Mouse (Mus musculus) erythroblast, adult 5-6 weeks (primary cell): ENCODE data around the gene Wnk2. TPM values are rescaled to one million over a fixed set of nuclear protein-coding genes. Genes with fewer than 3 reads are reported as not detected.

Experiments
- ATAC-seq: replicated peaks from 2 replicates; pipeline ENCODE4 v1.8.0; 2016; ENCODE audit warnings: moderate number of reproducible peaks, mild to moderate bottlenecking, moderate TSS enrichment, inconsistent platforms; ENCODE audit not compliant: poor library complexity, low FRiP score, severe bottlenecking
- total RNA-seq, 2 experiments: library from RNA; stranded (forward) in 1 of 2; stranded (reverse) in 1 of 2; fragments of 150-400 nt in 1 of 2; fragments of 200-764, 138-1000 nt in 1 of 2; gene quantifications; 2 replicates each; pipeline versions ENCODE4 v1.2.3 to v1.2.4; 2015 to 2017; ENCODE audit warnings: low replicate concordance in 2 of 2

Gene Wnk2
- total RNA-seq (2015; ENCODE audit: low replicate concordance): not detected in 2 replicates
- not detected in 2 replicates for total RNA-seq (2017; ENCODE audit: low replicate concordance)

DNA sequence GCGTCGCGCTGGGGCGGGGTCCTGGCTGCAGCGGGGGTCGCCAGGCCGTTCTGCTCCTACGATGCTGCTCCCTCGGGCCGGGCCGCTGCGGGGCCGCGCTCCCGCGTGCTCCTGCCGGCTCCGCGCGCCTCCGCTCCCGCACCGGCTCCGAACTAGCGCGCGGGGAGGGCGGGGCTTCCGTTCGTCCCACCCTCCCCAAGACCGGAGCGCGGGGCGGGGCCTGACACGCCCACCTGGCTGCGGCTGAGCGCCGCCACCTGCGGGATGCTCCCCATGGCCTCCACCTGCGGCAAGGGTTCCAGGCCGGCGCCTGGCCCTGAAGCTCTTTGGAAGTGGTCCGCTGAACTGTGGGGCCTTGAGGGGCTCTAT lies at the start of gene Wnk2:
Wnk2 (minus strand) TSS at position 157 of the 369 bp plus-strand sequence.
- ATAC-seq: no peak

DNA sequence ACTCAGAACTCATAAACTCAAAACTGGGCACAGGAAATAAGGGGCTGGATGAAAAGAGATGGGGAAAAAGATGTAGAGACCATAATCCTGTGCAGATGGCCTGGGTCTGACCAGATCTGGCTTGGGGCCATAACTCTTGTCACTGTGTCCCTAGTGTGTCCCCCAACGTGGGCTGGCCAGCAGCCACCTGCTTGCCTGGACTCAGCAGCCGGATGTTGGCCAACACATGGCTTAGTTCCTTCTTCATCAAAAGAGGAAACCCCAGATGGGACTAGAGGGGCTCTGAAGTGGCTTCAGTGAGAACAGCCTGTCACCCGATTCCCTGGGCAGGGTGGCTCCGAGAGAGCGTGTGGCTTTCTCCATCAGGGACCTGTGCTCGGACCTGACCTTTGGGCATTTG lies 49.0 kb upstream of the Wnk2 start:
- no peak for ATAC-seq

- ATAC-seq: no peak
Observed at GRCm38 (mm10) chr13:49196211-49196610, 48.4 kb upstream of the Wnk2 start.

- no peak for ATAC-seq
Observed at GRCm38 (mm10) chr13:49195651-49196050, 47.8 kb upstream of the Wnk2 start.

DNA sequence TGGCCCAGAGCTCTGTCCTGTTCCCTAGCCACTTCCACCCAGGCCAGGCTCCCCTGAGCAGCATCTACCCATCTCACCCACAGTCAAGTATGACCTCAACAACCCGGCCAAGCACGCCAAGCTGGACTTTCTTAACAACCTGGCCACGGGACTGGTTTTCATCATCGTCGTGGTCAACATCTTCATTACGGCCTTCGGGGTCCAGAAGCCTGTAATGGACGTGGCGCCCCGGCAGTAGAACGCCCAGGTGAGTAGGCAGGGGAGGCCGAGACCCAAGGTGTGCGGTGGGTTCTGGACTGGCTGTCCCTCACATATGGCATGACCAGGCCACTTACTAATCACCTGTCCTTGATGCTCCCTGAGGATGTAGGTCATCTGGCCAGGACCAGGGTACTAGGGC lies 47.0 kb upstream of the Wnk2 start:
- no peak for ATAC-seq

DNA sequence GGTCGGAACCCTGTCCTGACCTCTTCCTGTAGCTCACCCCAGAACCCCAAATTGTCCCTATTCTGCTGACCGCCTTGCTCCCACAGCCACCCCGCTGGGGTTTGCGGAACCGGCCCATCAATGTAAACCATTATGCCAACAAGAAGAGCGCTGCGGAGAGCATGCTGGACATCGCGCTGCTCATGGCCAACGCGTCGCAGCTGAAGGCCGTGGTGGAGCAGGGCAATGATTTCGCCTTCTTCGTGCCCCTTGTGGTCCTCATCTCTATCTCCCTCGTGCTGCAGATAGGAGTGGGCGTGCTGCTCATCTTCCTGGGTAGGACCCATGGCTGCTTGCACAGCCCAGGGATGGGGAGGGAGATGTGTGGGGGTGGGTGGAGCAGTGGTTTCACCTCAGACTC lies 45.8 kb upstream of the Wnk2 start:
- ATAC-seq: no peak

- no peak for ATAC-seq
Observed at GRCm38 (mm10) chr13:49192156-49192855, 44.5 kb upstream of the Wnk2 start.

DNA sequence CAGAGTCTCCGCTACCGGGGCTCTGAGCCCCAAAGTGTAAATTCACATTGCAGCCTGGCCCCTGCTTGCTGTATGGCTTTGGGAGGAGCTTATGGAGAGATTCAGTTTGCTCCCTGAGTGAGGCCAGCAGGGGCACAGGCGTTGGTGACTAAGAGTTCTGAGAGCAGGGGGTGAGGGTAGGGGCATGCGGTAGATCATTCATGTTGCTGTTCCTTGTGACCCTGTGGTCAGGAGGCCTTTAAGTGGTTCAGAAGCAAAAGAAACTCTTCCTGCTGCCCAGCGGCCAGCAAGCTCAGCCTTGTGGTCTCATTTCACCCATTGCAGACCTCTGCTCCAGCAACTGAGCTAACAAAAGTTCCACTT lies 43.8 kb upstream of the Wnk2 start:
- ATAC-seq: no peak

- no peak for ATAC-seq
Observed at GRCm38 (mm10) chr13:49190876-49191672, 43.3 kb upstream of the Wnk2 start.

DNA sequence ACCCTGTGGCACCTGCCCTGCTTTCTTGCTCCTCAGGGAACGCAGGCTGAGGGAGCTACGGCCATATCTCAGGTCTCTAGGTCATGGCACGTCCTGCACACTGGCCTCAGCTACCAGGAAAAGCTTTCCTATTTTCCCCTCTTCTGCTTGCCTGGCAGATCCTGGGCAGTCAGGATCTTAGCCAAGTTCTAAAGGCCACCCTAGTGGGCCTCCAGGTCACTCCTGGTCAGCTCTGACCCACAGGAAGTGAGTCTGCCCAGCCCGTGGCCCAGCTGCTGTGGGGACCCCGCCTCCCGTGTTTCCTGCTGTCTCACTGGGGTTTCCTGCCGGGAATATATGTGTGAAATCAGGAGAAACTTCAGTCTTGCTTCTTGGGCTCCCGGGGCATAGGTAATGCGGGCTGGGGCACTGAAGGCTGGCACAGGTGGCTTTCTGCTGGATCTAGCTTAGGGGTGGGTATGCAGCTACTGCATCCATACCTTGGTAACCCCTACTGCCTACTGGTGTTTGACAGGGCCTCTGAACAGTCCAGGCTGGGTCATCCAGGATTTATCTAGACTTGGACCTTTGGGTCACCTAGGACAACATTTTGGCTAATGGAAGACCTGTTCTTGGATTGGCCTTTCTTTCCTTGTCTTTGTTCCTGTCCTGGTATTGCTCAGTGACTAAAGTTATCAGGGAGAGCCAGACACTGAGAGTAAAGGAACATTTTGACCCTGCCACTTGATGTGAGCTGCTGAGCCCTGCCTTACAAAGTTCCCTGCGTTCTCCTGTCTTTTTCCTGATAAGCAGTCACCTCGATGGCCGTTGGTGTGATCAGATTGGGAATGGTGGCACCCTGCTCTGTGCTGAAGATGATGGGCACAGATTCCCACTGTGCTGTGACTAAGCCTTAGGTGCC lies 42.4 kb upstream of the Wnk2 start:
- no peak for ATAC-seq

- no peak for ATAC-seq
Observed at GRCm38 (mm10) chr13:49188966-49189360, 41.1 kb upstream of the Wnk2 start.

DNA sequence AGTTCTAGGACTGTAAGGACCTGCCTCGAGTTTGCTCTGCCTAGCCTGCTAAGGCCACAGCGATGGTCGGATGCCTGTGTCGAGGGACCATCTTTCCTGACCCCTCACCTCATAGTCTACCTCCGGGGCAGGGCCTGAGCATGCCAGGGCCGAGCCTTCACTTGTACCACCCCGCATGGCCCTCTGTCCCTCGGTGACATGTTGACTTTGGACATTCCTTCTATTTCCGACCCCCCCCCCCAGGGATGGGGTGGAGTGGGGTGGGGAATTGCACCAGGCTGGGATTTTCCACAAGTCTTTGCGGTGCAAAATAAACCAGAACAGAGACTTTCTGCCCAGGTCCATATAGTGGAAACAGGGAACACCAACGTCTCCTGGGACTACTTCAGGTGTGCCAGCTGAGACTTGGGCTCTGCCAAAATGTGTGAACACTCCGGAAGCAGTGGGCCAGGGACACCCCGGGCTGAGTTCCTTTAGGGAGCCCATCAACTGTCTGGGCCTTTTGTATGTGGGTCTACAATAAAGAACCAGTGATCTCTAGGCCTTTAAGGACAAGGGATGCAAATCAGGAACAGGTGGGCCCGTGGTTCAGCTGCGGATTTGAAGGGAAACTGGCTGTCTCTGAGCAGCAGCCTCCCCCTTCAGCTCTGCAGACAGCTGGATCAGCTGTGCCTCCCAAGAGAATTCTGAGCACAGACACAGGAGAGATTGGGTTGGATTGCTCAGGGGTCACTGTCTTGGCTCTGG lies 40.6 kb upstream of the Wnk2 start:
- no peak for ATAC-seq

DNA sequence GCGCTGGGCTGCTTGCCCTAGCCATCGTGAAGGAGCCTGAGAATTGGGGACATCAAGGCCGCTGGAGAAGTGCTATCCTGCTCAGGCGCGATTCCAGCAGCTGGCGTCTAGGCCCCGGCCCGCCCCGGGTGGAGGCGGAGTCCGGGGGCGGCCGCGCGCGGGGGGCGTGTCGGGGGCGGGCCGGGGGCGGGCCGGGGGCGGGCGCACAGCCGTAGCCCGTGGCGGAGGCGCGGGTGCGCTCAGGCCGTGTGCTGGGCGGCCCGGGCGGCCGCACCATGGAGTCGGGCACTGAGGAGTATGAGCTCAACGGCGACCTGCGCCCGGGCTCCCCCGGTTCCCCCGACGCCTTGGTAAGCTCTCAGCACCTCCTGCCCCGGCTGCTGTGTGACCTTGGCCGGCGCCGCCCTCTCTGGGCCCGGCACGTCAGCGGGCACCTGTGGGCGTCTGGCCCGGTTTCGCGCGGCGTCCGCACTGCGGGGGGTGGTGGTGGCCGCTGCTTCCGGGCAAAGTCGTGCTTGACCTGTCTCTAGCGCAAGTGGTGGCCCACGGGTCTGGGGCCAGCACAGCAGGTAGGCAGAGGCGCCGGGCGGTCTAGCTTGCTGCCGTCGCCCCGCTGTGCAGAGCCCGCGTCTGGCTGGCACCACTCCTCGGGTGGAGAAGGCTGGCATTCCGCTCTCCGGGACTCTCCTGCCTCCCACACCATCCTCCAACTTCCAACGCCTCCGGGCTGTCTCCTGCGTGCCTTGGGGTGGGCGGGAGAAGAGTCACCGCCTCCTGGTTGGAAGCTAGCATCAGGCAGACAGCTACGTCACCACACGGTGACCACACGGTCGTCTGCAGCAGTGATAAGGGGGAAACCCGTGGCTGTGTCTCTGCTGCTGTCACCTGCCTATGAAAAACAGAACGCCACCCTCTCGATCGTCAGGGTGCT lies 39.7 kb upstream of the Wnk2 start, which contains the start of gene Ninj1:
Ninj1 (plus strand) TSS at position 198 of the 931 bp plus-strand sequence.
- ATAC-seq: peak; percentile 82

- peak; percentile 20; the same call in 1 of the 2 replicates for ATAC-seq
Observed at GRCm38 (mm10) chr13:49186798-49187287, 39.0 kb upstream of the Wnk2 start.

- ATAC-seq: no peak
Observed at GRCm38 (mm10) chr13:49183646-49184045, 35.8 kb upstream of the Wnk2 start.

DNA sequence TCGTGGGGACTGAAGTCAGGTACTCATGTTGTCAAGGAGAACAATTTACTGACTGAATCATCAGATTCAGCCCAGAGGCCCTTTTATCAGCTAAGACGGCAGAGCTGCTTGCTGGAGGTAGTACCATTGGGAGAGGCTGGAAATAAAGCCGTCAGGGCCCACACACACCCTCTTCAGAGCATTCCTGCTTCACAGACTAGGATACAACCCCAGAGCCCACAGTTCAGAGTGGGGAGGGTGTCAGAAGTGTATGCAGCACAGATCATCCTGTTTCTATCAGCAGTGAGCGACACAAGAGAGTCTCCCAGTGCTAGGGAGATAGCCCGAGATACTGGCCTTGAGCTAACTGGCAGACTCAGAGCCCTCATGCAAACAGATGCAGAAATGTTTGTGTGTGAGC lies 35.3 kb upstream of the Wnk2 start:
- ATAC-seq: no peak

- ATAC-seq: no peak
Observed at GRCm38 (mm10) chr13:49181411-49181984, 33.7 kb upstream of the Wnk2 start.

GRCm38 (mm10) chr13:49180691-49181090 lies 32.9 kb upstream of the Wnk2 start:
- no peak for ATAC-seq
